Mouse (Mus musculus) heart, adult 18-20 months (tissue): ENCODE measurements around the gene Cxcl10. TPM values are rescaled to one million over a fixed set of nuclear protein-coding genes. Genes with fewer than 3 reads are reported as not detected.

Experiments
- DNase-seq, 2 experiments: peaks; one replicate each; pipeline ENCODE4 v3.0.0; 2021 to 2022; ENCODE audit warnings: mixed read lengths in 1 of 2
- total RNA-seq, 2 experiments: library from RNA; stranded (reverse); gene quantifications; 2 replicates each; pipeline ENCODE4 v1.2.3; 2021

The Cxcl10 gene
- total RNA-seq, 2 experiments from 2014 or later: 0.25 TPM; not detected in 1

GRCm38 (mm10) chr5:92369151-92369994, 20.7 kb upstream of the Cxcl10 start:
- DNase-seq: peak; percentile 68 to 76

- peak; percentile 66 to 74 for DNase-seq
Measured at GRCm38 (mm10) chr5:92368392-92368791, 19.7 kb upstream of the Cxcl10 start.

GRCm38 (mm10) chr5:92366565-92366964, 17.9 kb upstream of the Cxcl10 start:
- no peak for DNase-seq

- no peak for DNase-seq
Measured at GRCm38 (mm10) chr5:92365146-92365705, 16.5 kb upstream of the Cxcl10 start.

GRCm38 (mm10) chr5:92364011-92364410, 15.3 kb upstream of the Cxcl10 start:
- DNase-seq: no peak

GRCm38 (mm10) chr5:92363179-92363578, 14.5 kb upstream of the Cxcl10 start:
- DNase-seq: no peak

GRCm38 (mm10) chr5:92358767-92359455, 10.2 kb upstream of the Cxcl10 start:
- DNase-seq: peak; percentile 42 to 68

- peak in 1 of 2 experiments; percentile 16 for DNase-seq
Measured at GRCm38 (mm10) chr5:92358033-92358432, 9.3 kb upstream of the Cxcl10 start.

GRCm38 (mm10) chr5:92353517-92353916, 4.8 kb upstream of the Cxcl10 start:
- DNase-seq: peak; percentile 76 to 78

- peak in 1 of 2 experiments; percentile 14 for DNase-seq
Measured at GRCm38 (mm10) chr5:92352716-92353115, 4.0 kb upstream of the Cxcl10 start.

- DNase-seq: no peak
Measured at GRCm38 (mm10) chr5:92349731-92350130, 1.0 kb upstream of the Cxcl10 start.

GRCm38 (mm10) chr5:92345006-92345405, 3.7 kb downstream of the Cxcl10 start:
- DNase-seq: no peak

GRCm38 (mm10) chr5:92340606-92341005, 8.1 kb downstream of the Cxcl10 start:
- DNase-seq: peak in 1 of 2 experiments; percentile 10

GRCm38 (mm10) chr5:92336743-92337142, 11.9 kb downstream of the Cxcl10 start:
- no peak for DNase-seq

- peak; percentile 85 for DNase-seq
Measured at GRCm38 (mm10) chr5:92332359-92332840, 16.3 kb downstream of the Cxcl10 start.

- DNase-seq: no peak
Measured at GRCm38 (mm10) chr5:92331635-92332338, 16.9 kb downstream of the Cxcl10 start, which contains the start of gene Art3. TSS of gene Art3 (plus strand) at chr5:92331827.

- DNase-seq: no peak
Measured at GRCm38 (mm10) chr5:92331122-92331521, 17.6 kb downstream of the Cxcl10 start.

GRCm38 (mm10) chr5:92327929-92328328, 20.8 kb downstream of the Cxcl10 start, which contains the start of gene Cxcl9:
TSS of gene Cxcl9 (minus strand) at chr5:92328079.
- DNase-seq: no peak

GRCm38 (mm10) chr5:92327367-92327766, 21.3 kb downstream of the Cxcl10 start:
- no peak for DNase-seq

- peak; percentile 83 to 91 for DNase-seq
Measured at GRCm38 (mm10) chr5:92323264-92323663, 25.4 kb downstream of the Cxcl10 start.

GRCm38 (mm10) chr5:92322612-92323011, 26.1 kb downstream of the Cxcl10 start:
- DNase-seq: no peak
